Mouse (Mus musculus) myocyte (in vitro differentiated cells): ENCODE data around the gene Cutc.

Experiments
- POLR2A ChIP-seq: IDR thresholded peaks from one replicate; pipeline ENCODE4 v1.6.1; 2011; ENCODE audit warnings: low read depth, mild to moderate bottlenecking, control low read depth, moderate library complexity; ENCODE audit not compliant: insufficient read length
- TCF12 ChIP-seq: IDR thresholded peaks from one replicate; pipeline ENCODE4 v1.6.1; 2011; ENCODE audit warnings: mild to moderate bottlenecking, control low read depth; ENCODE audit not compliant: poor library complexity, insufficient read depth, severe bottlenecking

DNA sequence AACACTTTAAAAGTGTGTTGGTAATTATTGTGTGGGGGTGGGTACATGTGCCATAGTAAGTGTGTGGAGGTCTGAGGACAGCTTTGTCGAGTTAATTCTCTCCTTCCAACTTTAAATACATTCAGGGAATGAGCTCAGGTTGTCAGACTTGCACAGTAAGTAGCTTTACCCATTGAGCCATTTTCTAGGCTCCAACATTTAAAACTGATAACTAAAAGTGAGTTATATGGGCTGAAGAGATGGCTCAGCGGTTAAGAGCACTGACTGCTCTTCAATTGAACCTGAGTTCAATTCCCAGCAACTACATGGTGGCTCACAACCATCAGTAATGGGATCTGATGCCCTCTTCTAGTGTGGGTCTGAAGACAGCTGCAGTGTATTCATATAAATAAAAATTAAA lies 1.4 kb downstream of the Cutc start:
- TF ChIP-seq POLR2A (no peak), TCF12 (no peak)
